Mouse (Mus musculus) MEL (cell line): ENCODE results near the gene Clk2. TPM values are rescaled to one million over a fixed set of nuclear protein-coding genes. Genes with fewer than 3 reads are reported as not detected.

Experiments
- DNase-seq: peaks from one replicate; pipeline ENCODE4 v3.0.0; 2011; ENCODE audit warnings: low read depth, low spot score
- H3K27ac ChIP-seq: 2 replicates; pipeline ENCODE4 v1.5.1; 2012; ENCODE audit warnings: low read depth, mild to moderate bottlenecking, control low read depth, low read length, moderate library complexity; ENCODE audit not compliant: control insufficient read depth
- H3K27me3 ChIP-seq, 2 experiments: fragments of 150-350 bp in 1 of 2; sonication (generic) in 1 of 2; 2 replicates each; pipeline ENCODE4 v1.6.1; 2012; ENCODE audit warnings: low read length in 2 of 2, mild to moderate bottlenecking in 2 of 2, improper control_type of control experiment in 1 of 2, moderate library complexity in 1 of 2; ENCODE audit not compliant: insufficient read depth in 2 of 2, control insufficient read depth in 1 of 2
- H3K36me3 ChIP-seq, 2 experiments: 2 replicates each; pipeline ENCODE4 v1.6.1; 2012 to 2014; ENCODE audit warnings: low read length in 2 of 2, improper control_type of control experiment in 1 of 2, inconsistent platforms in 1 of 2, mild to moderate bottlenecking in 1 of 2; ENCODE audit not compliant: insufficient read depth in 2 of 2, control insufficient read depth in 1 of 2
- H3K4me1 ChIP-seq, 2 experiments: fragments of 150-350 bp in 1 of 2; sonication (generic) in 1 of 2; 2 replicates each; pipeline ENCODE4 v1.6.1; 2012; ENCODE audit warnings: low read length in 2 of 2, improper control_type of control experiment in 1 of 2, mild to moderate bottlenecking in 1 of 2; ENCODE audit not compliant: insufficient read depth in 2 of 2, control insufficient read depth in 1 of 2
- H3K4me3 ChIP-seq, 2 experiments: fragments of 150-350 bp in 1 of 2; sonication (generic) in 1 of 2; 2 replicates each; pipeline ENCODE4 v1.5.1; 2012; ENCODE audit warnings: low read depth in 2 of 2, low read length in 2 of 2, mild to moderate bottlenecking in 2 of 2, moderate library complexity in 2 of 2, control low read depth in 1 of 2, improper control_type of control experiment in 1 of 2; ENCODE audit not compliant: control insufficient read depth in 1 of 2, insufficient read depth in 1 of 2
- H3K79me2 ChIP-seq: 2 replicates; pipeline ENCODE4 v1.6.1; 2012; ENCODE audit warnings: mild to moderate bottlenecking, low read length, moderate library complexity; ENCODE audit not compliant: control insufficient read depth, poor library complexity, insufficient read depth
- H3K9ac ChIP-seq: 2 replicates; pipeline ENCODE4 v1.6.1; 2012; ENCODE audit warnings: low read depth, mild to moderate bottlenecking, control low read depth, low read length, moderate library complexity; ENCODE audit not compliant: control insufficient read depth, poor library complexity, severe bottlenecking
- H3K9me3 ChIP-seq: fragments of 150-350 bp; sonication (generic); replicated peaks from 2 replicates; pipeline ENCODE4 v1.6.1; 2012; ENCODE audit warnings: mild to moderate bottlenecking, low read length, improper control_type of control experiment, moderate library complexity; ENCODE audit not compliant: insufficient read depth
- CHD1 ChIP-seq: IDR thresholded peaks from 2 replicates; pipeline ENCODE4 v1.6.1; 2012; ENCODE audit warnings: low read depth, mild to moderate bottlenecking, inconsistent platforms, low read length, improper control_type of control experiment
- E2F4 ChIP-seq: IDR thresholded peaks from 2 replicates; pipeline ENCODE4 v1.6.1; 2011; ENCODE audit warnings: low read depth, low read length, improper control_type of control experiment, borderline replicate concordance
- ETS1 ChIP-seq: IDR thresholded peaks from 2 replicates; pipeline ENCODE4 v1.6.1; 2012; ENCODE audit warnings: low read depth, mild to moderate bottlenecking, inconsistent platforms, low read length, improper control_type of control experiment, moderate library complexity
- GABPA ChIP-seq: IDR thresholded peaks from 2 replicates; pipeline ENCODE4 v1.6.1; 2012; ENCODE audit warnings: low read depth, mild to moderate bottlenecking, inconsistent platforms, low read length, improper control_type of control experiment, moderate library complexity
- GATA1 ChIP-seq: IDR thresholded peaks from 2 replicates; pipeline ENCODE4 v1.6.1; 2011; ENCODE audit warnings: low read depth, low read length, improper control_type of control experiment
- MAX ChIP-seq: IDR thresholded peaks from 2 replicates; pipeline ENCODE4 v1.6.1; 2011; ENCODE audit warnings: low read length, improper control_type of control experiment
- MAZ ChIP-seq: IDR thresholded peaks from 2 replicates; pipeline ENCODE4 v1.6.1; 2012; ENCODE audit warnings: low read depth, mild to moderate bottlenecking, inconsistent platforms, low read length, improper control_type of control experiment
- MYC ChIP-seq: IDR thresholded peaks from 2 replicates; pipeline ENCODE4 v1.6.1; 2011; ENCODE audit warnings: low read depth, mild to moderate bottlenecking, low read length, improper control_type of control experiment, moderate library complexity
- NELFE ChIP-seq: IDR thresholded peaks from 2 replicates; pipeline ENCODE4 v1.6.1; 2011; ENCODE audit warnings: low read depth, low read length, improper control_type of control experiment
- NRF1 ChIP-seq: IDR thresholded peaks from 2 replicates; pipeline ENCODE4 v1.6.1; 2014; ENCODE audit warnings: low read depth, mild to moderate bottlenecking, inconsistent platforms, low read length, improper control_type of control experiment, moderate library complexity; ENCODE audit not compliant: poor library complexity, insufficient read depth, severe bottlenecking
- RCOR1 ChIP-seq: IDR thresholded peaks from 2 replicates; pipeline ENCODE4 v1.6.1; 2012; ENCODE audit warnings: low read depth, mild to moderate bottlenecking, inconsistent platforms, low read length, improper control_type of control experiment
- SIN3A ChIP-seq: IDR thresholded peaks from 2 replicates; pipeline ENCODE4 v1.6.1; 2012; ENCODE audit warnings: low read length, improper control_type of control experiment, inconsistent platforms
- USF2 ChIP-seq, 2 experiments: IDR thresholded peaks; 2 replicates each; pipeline ENCODE4 v1.6.1; 2011 to 2012; ENCODE audit warnings: improper control_type of control experiment in 2 of 2, low read length in 2 of 2, borderline replicate concordance in 1 of 2, inconsistent platforms in 1 of 2, low read depth in 1 of 2, mild to moderate bottlenecking in 1 of 2; ENCODE audit not compliant: insufficient read depth in 1 of 2
- ZC3H11A ChIP-seq: IDR thresholded peaks from 2 replicates; pipeline ENCODE4 v1.6.1; 2012; ENCODE audit warnings: low read depth, mild to moderate bottlenecking, inconsistent platforms, low read length, improper control_type of control experiment
- ZNF384 ChIP-seq: IDR thresholded peaks from 2 replicates; pipeline ENCODE4 v1.6.1; 2012; ENCODE audit warnings: low read depth, mild to moderate bottlenecking, inconsistent platforms, low read length, improper control_type of control experiment
- polyA plus RNA-seq, 2 experiments: library from polyadenylated mRNA; stranded (reverse) in 1 of 2; unstranded in 1 of 2; fragments of >175 nt in 1 of 2; fragments of >200 nt in 1 of 2; gene quantifications; 2 replicates each; pipeline versions ENCODE4 v1.2.1 to v1.2.4; 2012; ENCODE audit warnings: low replicate concordance in 2 of 2, low read depth in 1 of 2; ENCODE audit not compliant: insufficient read length in 2 of 2, insufficient read depth in 1 of 2, missing spikeins in 1 of 2
- total RNA-seq: library from RNA; depleted of rRNA; stranded (reverse); fragments of 300-350 nt; gene quantifications from 2 replicates; pipeline ENCODE4 v1.2.3, GENCODE M21; 2012

Gene Clk2
- total and polyA plus RNA-seq, 3 experiments = 28.2 to 138 (median 83.6) TPM

DNA sequence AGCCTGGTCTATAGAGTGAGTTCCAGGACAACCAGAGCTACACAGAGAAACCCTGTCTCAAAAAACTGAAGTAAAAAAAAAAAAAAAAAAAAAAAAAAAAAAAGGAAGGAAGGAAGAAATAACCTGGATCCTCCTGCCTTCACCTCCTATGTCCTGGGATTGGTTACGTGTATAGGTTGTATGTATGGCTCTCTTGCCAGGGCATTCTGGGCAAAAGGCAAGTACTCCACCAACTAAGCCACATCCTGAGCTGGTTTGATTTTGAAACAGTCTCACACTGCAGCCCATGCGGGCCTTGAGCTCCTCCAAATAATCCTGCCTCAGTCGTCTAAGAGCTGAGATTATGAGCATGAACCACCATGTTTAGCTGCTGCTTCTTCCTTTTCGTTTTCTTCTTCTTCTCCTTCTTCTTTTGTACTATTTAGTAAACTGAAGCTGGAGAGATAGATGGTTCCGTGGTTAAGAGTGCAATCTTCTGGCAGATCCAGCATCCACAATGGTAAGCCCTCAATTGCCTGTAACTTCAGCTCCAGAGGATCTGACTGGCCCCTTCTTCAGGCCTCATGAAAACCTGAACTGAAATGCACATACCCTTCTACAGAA is 851 bp upstream of the Clk2 start (continued):
- TF ChIP-seq MAZ (no peak), NRF1 (0 out of 2 replicates have a peak, but pooled peaks have one; percentile 5)

DNA sequence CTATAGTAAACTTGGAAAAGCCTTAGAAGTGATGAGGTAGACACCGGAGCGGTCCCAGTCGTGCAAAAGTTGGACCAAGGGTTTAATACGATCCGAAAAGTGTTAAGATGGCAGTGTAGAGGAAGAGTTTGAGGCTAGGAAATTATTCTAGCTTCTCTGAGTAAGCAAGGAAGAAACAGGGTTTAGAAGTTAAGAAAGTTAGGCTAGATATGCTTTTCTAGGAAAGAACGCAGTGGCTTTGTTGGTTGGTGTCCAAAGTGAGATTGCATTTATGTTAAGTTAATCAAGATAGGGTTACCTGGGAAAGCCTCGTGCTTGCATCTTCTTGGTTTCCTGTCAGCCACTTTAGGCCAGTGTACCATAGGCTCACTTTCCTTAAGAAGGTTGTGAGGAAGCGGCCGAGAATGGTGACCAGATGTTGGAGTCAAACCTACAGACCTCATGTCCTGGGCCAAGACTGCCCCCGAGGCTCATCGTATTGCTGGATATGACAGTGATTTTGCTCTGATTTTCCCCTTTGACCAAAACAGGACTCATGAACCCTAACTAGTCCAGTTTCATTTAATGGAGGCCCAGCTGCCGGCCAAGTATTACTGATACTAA is 774 bp downstream of the Clk2 start:
- DNase-seq = no peak
- Histone ChIP-seq H3K36me3 (peaks cover 12 to 19% of the 10 kb centered on the region in 2 experiments), H3K9me3 (no peaks in the 10 kb centered on the region), H3K9ac (peak overlapping the region; percentile 95), H3K79me2 (peaks cover 29% of the 10 kb centered on the region), H3K27me3 (no peaks in the 10 kb centered on the region), H3K4me1 (peaks cover 7 to 17% of the 10 kb centered on the region in 2 experiments), H3K27ac (peak overlapping the region; percentile 82), H3K4me3 (peak overlapping the region; percentile 76 to 80)
- TF ChIP-seq CHD1 (0 out of 2 replicates have a peak, but pooled peaks have one; percentile 34), GATA1 (peak; percentile 50; the same call in 1 of the 2 replicates), ZNF384 (no peak), MAX (0 out of 2 replicates have a peak, but pooled peaks have one; percentile 13), USF2 (IDR thresholded peaks at IDR 0.05; ENCODE audit: borderline replicate concordance in 1 of 2, insufficient read depth in 1 of 2, low read depth in 1 of 2, low read length in 2 of 2) (no peak), E2F4 (no peak), RCOR1 (peak; percentile 54), SIN3A (0 out of 2 replicates have a peak, but pooled peaks have one; percentile 38), MYC (peak; percentile 44; the same call in 1 of the 2 replicates), ETS1 (0 out of 2 replicates have a peak, but pooled peaks have one; percentile 3)

DNA sequence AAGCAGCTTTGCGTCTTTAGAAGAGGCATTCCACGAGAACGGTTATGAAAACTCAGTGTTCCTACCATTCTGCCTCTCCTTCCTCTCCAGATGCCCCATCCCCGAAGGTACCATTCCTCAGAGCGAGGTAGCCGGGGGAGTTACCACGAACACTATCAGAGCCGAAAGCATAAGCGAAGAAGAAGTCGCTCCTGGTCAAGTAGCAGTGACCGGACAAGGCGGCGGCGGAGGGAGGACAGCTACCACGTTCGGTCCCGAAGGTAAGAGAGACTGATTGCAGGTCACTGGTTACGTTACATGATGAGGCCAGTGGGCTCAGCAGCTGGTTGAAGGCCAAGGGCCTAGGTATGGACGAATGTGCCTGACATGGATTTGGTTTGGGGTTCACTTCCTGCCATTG is 2.4 kb downstream of the Clk2 start:
- TF ChIP-seq GABPA (no peak), E2F4 (no peak), ZC3H11A (no peak), MYC (no peak), NELFE (no peak)
- H3K9ac ChIP-seq = no peak overlapping the region
- peaks cover 29% of the 10 kb centered on the region for H3K79me2 ChIP-seq
- no peak overlapping the region for H3K4me3 ChIP-seq
- no peaks in the 10 kb centered on the region for H3K27me3 ChIP-seq
- no peak overlapping the region for H3K27ac ChIP-seq
- H3K9me3 ChIP-seq = no peaks in the 10 kb centered on the region
- no peak for DNase-seq
- peaks cover 19% of the 10 kb centered on the region in 2 experiments for H3K36me3 ChIP-seq
- H3K4me1 ChIP-seq = peaks cover 5 to 17% of the 10 kb centered on the region in 2 experiments
